Mouse (Mus musculus) T-cell, adult 2 months (primary cell): Measurements from ENCODE around the gene Camk2n1.
A peak's percentile ranks its signal among the peaks of the same experiment; 100 is the strongest.

ENCODE experiments used
- DNase-seq: peaks from one replicate; pipeline ENCODE4 v3.0.0; 2022; ENCODE audit warnings: low spot score

Gene Camk2n1

DNA sequence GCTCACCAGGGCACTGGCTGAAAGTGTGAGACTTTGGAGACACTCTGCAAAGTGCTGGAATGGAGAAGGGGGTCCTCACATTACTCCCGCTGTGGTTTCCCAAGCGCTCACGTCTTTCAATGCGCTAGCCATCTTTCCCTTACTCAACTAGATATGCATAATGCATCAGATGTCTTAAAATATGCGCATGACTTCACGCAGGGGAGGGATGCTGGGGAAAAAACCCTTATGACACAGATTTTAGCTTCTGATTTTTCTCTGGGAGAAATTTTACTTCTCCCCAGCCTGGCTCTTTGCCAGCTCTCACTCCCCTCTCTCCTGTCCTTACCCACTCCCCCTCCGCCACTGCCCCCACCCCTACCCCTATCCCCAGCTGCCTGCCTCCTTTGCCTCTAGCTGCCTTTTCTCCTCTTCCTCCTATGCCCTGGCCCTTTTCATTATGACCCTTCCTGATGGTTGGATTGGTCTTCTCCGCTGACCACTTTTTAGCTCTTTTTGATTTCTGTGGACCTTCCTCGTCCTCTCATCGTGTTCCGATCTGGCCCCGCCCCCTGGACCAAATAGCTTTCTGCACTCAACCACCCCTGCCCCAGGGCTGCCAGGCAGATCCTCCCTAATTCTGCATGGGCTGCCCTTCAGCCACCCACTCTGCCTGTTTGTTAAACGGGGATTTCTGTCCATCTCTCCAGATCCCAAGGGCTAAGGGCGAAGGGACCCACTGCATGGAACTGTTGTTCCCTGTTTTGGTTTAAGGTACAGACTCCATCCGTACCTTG, 6.1 kb upstream of the Camk2n1 start:
- DNase-seq, result no peak

DNA sequence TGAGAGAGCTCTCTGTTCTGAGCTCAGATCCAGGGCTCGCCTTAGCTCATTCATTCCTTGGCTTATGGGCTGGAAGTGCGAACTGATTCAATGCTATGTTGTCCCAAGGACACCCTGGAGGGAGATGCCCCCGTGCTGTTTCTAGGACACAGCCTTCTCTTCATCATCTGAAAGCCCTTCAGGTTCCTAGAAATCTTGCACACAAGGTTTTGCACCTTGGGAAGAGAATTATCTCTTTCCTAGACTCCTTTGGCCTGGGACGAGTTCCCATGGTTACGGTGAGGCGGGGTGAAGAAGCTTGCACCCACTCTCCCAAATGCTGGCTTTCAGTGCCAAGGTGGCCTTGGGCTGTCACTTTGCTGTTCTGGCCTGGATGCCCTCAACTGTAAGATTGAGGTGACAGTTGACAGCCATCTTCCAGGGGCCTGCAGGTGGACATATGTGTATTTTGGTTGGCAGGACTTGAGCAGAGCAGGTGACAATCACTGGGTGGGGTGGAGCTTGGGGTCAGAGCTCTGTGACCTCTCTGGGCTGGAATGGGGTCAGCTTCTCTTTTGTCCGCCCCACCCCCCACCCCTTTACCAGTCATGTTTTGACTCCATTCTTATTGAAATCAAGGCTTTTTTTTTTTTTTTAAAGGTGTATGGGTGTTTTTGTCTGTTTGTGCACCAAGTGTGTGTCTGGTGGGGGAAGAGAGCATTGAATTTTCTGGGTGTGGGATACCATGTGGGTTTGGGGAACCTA, 5.1 kb upstream of the Camk2n1 start:
- DNase-seq, result no peak

DNA sequence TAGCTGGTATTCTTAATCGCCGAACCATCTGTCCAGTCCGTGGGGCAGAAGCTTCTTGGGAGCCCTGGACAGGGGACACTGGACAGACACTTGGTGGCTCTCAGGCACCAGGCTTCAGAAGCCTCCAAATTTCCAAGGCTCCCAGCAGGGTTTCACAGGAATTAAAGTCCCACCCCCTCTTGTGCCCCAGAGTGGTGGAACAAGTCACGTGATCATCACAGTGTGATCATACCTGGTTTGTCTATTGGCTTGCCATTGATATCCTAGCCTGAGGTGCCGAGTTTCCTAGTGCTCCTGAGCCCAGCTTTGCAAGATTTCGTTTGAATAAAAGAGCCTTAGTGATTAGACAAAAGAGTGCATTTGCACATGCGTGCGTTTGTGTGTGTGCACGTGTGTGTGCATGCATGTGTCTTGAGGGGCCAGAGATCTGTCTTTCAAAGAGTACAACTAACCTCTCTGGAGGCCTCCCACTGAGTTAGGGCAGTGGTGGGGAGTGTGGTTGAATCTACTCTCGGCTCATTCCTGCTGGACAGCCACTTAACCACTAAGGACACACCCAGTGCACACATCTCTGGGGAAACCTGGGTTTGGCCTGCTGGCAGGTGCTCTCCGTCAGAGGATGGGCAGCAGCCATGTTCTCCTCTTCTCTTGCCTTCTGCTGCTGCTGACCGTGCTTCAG, 4.3 kb upstream of the Camk2n1 start:
- DNase-seq, result no peak

DNA sequence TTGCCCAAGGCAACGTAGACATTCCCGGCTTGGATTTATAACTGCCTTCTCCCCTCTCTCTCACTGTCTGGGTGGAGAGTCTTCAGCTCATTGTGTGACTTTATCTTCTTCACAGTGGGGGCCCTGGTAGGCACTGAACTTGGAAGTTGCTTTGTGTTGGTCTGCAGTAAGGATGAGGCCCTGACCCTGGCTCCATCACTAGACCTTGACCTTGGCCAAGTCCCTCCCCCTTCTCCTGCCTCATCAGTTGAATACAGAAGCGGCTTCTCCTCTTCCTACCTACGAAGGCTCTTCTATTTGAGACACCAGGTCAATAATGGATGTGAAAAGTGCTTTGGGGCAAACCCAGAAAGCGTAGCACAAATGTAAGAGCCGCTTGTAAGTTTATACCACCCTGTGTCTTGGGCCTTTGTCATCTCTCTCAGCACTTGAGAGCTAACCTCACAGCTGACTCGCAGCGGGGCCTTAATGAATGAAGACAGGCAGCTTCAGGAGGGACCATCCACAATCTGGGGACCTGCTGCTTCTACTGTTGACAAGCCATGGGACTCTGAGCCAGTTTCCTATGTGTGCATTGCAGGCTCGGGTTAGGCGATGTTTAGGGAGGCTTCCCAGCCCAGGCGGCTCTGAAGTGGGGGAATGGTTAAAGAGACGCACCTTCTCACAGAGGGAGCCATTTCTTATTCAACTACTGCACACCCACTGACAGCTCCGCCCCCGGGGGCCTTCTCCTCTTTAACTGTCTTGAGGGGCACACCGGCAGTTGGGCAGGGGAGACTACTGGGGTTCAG, 1.6 kb upstream of the Camk2n1 start:
- DNase-seq, result no peak

DNA sequence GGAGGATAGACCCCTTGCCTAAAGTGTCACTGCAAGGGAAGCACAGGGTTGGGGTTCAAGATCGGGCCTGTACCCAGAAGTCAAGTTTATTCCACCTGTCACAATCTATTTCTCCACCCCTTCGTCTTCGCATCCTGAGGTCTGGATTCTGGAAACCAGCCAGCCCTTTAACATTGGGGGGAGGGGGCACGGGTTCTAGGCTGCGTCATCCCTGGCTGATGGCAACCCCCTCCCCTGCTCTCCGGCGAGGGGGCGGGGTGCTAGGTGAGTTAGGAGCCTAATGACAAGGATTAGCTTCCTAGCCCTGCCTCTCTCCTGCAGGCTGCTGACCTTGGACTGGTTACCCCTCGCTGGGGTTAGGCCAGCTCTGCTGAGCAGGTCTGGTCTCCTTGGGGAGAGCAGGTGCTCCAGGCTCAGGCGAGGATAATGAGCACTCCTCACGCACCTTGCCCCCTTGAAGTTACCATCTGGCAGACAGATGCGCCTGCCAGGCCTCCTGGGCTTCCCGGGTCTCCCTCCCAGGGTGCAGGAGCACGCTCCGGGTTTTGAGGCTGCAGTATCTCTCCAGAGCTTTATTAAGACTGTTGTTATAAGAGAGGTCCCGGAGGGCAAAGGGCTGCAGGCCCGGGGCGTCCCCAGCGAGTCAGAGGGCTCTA, 889 bp upstream of the Camk2n1 start:
- no peak for DNase-seq

DNA sequence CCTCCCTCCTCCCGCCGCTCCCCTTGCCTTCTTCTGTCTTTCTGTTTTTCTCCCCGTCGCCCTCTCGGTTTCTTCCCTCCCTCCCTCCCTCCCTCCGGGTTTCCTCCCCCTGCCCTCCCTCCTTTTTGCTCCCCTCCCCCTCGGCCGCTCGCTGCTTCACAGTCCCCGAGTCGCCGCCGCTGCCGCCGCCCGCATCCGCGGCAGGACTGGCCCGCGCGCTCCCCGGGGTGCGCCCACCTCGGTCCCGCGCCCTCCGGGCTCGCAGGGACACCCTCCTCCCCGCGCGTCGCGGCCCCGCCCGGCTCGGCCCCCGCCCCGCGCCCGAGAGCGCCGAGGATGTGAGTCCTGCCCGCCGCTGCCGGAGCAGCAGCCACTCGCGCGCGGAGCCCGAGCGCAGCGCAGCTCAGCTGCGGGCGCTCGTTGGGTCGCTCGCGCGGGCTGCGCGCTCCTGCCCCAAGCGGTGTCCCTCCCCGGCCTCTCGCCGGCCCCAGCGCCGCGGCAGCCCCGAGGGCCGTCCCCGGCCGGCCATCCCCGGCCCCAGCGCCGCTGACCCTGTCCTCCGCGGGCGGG, 542 bp downstream of the Camk2n1 start:
- DNase-seq, result peak; percentile 31

DNA sequence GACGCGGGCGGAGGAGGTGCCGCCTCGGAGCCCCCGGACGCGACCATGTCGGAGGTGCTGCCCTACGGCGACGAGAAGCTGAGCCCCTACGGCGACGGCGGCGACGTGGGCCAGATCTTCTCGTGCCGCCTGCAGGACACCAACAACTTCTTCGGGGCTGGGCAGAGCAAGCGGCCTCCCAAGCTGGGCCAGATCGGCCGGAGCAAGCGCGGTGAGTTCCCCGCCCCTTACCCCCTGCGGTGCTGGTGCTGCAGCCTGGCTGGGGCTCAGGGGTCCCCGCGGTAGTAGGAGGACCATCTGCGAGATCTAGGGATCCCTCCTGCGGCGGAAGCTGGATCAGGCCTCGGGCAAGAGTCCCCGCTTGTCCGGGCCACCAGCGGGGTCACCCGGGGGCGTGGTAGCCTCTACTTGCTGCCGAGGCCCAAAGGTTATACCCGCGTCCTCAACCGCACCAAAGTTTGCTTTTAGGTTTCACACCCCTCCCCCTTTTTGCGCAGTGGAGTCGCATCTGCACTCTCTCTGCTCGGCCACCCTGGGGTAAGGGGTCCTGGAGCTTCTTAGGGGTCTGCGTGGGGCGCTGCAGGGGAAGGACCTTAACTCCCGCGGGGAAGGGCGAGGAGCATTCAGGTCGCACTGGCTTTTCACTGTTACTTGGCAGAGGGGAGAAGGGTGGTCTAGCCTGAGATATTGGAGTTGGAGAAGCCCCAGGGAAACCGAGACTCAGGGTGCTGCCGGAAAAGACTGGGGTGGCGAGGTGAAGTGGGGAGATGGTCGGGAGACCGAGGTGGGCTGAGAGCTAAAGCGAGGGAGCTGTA, 1.2 kb downstream of the Camk2n1 start:
- DNase-seq, result no peak

DNA sequence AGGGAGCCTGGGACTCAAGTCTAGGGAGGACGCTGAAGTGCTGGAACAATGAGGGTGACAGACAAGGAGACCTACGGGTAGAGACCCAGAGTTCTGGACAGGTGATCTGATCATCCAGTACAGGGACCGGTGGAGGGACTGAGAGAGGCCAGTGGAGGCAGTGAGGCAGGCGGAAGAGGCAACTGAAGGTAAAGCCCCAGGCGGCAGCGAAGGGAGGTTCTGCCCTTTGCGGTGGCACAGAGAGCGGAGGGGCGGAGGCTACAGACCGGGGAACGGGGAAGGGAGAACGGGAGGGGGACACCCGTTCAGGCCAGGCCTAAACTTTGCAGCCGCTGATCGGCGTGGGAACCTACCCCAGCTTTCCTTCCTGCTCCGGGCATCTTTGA, 1.8 kb downstream of the Camk2n1 start:
- DNase-seq, result peak; percentile 30

DNA sequence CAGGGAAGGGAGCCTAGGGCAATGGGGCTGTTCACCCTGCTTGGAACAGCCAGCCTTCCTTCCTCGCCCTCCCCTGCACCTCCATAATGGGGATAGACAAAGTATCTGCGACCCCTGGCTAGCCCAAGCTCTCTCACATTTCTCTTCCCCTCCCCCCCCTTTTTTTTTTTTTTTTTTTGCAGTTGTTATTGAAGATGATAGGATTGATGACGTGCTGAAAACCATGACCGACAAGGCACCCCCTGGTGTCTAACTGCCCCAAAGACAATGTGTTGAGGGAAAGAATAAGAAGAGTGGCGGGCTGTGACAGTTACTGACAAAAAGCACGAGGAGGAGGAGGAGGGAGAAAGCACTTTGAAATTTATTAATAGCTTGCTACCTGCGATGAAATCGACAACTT, 2.4 kb downstream of the Camk2n1 start:
- DNase-seq, result peak; percentile 30

DNA sequence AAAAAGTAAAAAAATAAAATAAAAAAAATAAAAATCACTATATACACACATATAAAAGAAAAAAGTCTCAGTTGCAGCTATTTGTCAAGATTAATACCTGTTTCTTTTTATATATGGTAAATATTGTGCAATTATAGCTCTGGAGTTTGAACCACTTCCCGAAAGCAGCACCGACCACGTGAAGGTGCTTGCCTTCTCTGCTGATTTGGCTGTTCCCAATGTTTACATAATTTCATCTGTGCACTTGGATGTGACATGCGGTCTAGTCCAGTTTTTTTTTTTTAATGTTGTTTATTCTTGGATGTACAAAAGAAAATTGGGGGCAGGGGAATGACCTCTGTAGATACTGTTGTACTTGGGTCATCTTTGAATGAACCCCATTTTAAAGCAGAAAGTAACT, 3.0 kb downstream of the Camk2n1 start:
- no peak for DNase-seq

DNA sequence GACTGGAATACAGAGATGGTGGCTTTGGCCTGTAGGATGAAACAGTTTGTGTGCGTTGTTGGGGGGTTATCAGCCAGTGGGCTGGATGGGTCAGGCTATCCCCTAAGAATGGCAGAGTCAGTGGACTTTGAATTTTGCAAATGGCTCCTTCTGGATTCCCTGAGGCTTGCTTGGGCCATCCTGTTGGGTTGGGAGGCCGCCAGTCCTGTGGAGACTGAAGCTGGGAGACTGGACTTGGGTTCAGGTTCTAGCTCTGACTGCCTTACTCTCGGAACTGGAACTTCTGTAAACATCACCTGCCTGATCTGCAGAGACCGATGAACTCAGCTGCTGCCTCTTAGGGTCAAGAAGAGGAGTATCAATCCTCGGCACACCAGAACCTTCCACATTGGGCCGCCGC, 4.1 kb downstream of the Camk2n1 start:
- DNase-seq, result no peak

DNA sequence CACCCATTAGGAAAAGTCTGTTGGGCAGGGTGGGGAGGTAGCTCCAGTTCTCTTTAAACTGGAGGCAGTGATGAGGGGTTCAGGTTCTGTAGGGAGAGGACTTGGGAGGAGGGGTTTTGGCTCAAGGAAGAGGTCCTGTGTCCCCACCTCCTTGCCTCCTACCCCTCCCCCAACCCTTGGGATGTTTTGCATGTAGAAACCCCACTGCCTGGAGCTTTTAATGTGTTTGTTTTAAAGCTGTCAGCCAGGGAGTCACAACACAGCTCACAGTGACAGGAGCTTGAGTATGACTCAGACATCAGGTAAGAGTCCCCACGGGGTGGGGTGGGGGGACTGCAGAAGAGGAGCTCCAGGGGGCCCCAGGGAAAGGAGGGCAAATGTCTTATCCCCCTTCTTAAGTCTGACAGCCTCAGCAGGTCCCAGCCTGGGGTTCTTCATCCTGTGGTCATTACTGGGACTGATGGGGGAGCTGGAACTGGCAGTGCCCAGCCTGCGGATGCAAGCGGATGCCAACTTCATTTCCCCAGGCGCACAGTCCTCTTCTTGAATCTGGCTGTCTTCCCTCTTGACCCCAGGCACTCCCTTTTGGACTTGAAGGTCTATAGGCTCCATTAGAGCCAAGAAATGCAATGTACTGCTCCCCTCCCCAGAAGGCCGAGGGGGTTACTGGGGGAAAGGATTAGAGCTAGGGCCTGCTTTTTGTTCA, 4.8 kb downstream of the Camk2n1 start:
- no peak for DNase-seq

DNA sequence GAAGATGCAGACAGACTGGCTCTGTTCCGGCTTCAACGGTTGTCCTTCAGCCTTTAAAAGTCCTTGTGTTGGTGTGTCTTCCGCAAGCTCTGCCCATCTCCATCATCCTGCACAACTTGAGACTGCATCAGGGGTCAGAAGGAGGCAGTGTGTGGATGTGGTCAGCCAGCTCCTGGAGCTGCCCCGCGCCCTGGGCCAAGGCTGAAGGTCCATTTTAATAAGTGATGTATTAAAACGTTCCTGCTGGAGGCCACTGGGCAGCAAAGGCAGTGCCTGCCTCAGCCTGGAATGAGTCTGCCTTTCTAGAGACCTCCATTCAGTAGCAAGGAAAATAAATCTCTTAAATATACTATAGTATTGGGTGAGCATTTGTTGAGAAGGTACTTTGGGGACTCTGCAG, 5.7 kb downstream of the Camk2n1 start:
- DNase-seq, result no peak

DNA sequence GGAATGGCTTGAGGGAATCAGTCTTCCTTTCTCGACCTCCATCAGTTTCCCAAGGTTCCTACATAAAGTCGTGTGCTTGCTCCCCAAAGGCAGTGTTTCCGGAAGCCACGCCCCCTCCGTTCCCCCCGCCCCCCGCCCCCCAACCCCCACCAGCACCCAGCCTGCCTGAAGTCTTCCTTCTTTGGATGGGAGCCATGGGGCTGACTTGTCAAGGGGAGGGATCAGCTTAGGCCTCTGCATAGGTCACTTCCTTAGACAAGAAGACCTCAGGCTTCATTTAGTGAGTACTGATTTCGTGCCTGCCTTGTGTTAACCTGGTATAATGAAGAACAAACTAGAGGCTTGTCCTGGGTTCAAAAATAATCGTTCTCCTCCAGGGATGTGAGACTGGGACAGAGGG, 6.8 kb downstream of the Camk2n1 start:
- DNase-seq, result no peak

DNA sequence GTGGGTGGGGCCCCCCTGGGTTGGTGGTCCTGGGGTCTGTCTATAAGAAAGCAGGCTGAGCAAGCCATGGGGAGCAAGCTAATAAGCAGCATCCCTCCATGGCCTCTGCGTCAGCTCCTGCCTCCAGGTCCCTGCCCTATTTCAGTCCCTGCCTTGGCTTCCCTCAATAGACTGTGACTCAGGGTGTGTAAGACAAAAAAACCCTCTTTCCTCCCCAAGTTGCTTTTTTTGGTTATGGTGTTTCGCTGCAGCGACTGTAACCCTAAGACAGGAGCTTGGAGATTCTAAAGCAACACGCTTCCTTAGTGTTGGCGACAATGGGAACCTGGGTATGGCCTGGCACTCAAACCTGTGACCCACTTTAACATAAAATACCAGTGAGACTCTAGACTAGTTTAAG, 7.4 kb downstream of the Camk2n1 start:
- DNase-seq, result no peak

DNA sequence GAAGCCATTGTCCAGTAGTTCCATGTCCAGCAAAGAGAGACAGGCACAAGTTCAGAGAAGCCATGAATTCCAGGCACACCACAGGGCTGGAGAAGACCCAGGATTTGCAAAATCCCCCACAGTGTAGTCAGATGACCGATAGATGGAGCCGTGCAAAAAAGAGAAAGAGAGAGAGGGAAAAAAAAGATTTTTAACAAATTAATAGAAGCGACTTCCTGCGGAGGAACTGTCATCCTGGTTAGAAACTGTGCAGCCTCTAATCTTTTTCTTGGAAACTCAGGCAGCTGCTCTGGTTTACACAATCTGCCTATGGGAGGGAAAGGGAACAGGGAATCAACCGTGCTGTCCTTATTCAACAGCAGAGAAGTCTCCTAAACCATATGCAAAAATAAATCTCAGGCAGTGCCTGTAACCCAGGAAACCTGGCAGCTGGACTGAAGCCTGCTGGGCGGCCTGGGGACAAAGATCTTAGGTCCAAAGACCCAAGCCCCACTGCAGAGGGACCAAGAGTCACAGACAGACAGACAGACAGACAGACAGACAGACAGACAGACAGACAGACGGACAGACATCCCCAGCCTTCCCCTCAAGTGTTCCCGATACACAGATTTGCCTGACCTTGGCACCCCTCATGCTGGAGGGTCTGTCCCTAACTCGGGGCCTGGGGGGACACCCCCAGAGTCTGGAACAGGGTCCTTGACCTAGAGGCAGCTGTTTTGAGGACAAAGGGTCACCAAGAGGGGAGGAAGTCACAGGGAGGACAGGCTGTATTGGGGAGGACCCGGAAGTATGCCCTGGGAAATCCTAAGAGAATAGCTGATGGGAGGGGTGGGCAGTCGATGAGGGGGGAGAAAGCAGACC, 9.1 kb downstream of the Camk2n1 start:
- no peak for DNase-seq

DNA sequence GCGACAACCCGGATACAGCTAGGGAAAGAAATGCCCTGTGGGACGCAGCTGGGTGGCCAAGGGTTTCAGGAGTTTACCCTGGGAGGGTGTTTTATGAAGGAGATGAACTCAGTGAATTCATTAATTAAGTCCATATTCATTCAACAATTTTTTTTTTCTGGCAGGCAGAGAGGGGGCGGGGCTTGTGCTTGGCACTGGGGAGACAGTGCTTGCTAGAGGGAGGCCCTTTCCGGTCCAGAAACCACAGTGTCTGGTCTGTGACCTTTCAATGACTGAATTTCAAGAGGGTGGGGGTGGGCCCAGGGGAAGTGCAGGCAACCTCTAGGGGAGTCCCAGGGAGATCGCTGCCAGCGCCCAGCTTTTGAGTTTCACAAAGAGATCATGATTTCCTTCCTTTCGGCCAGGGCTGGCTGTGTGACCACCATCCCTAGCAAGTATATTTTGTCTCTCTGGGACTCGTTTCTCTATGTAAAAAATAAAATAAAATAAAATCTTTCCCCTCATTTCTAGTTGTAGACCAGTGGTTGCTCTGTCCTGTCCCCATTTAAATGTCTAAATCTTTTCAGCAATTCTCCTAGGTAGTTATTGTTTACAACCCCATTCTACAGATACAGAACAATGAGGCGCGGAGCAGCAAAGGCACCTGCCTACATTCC, 9.8 kb downstream of the Camk2n1 start:
- DNase-seq, result peak; percentile 41

DNA sequence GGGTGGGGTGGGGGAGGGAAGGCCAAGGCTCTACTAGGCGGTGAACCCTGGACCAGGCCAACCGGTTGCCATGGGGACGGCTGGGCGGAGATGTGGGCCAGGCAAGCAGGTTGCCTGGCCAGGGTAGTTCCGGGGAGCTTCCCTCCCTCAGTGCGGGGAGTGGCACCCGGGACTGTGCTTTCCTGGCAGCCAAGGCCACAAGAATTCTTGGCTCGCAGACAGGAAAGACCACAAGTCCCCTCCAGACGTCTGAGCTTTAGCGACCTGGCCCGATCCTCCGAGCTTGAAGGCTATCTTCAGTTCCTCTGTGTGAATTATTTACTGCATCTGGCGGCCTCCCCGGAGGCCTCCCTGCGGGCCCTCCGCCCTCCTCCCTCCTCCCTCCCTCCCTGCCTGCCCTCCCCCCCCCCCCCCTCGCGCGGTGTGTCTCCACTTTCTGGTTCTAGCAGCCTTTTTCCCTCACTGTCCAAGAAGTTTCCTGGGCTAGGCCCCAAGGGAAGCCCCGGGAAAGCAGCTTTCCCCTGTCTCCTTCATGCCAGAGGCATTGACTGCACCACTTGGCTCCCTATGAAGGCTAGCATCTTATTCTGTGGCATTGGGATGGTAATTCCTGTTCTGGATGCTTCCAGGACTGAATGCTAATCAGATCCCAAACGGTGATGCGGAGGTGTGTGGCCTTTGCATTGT, 10.7 kb downstream of the Camk2n1 start:
- no peak for DNase-seq
